In genomic region chr1:105170979-105171378, GRCm38 (mm10) we compare ENCODE assay signal across 27 mouse cellular contexts.
DNase-seq lines count a peak whose midpoint lies in the region; ATAC-seq and TF ChIP-seq lines count a peak whose summit lies in the region.
"Had no signal": no experiment of that assay in that cellular context is flagged by ENCODE, and none has a peak within 500 bp of the region (broad histone marks: within the 10 kb centered on the region; RNA-seq: fewer than 3 reads in every experiment).

No protein-coding gene starts in this region.

- H3K9ac ChIP-seq in hindbrain, postnatal 0 days (replicated peaks; ENCODE audit: low read length) = no peak overlapping the region
- H3K9ac ChIP-seq: embryonic facial prominence, embryonic 12.5 days; forebrain, postnatal 0 days; heart, embryonic 15.5 days; hindbrain, embryonic 15.5 days; midbrain, embryonic 15.5 days; neural tube, embryonic 13.5 days; stomach, embryonic 15.5 days had no signal

- peak; percentile 86 to 88 for ATAC-seq in hematopoietic stem cell, adult 5-6 weeks (replicated peaks in 1 of 2; ENCODE audit: insufficient read depth in 1 of 2, low FRiP score in 2 of 2, low TSS enrichment in 1 of 2, low read depth in 1 of 2, poor library complexity in 2 of 2, severe bottlenecking in 2 of 2)
- no peak for ATAC-seq in hindbrain, postnatal 0 days
- ATAC-seq: CD4-positive, CD25-positive, alpha-beta regulatory T cell, adult 4 months; forebrain, postnatal 0 days; midbrain, embryonic 15.5 days had no signal

- no peaks in the 10 kb centered on the region for H3K27me3 ChIP-seq in small intestine, adult 2 months (ENCODE audit: control insufficient read depth, insufficient read depth, low read length)
- no peaks in the 10 kb centered on the region for H3K27me3 ChIP-seq in hindbrain, postnatal 0 days (ENCODE audit: insufficient read depth, low read length)
- H3K27me3 ChIP-seq: embryonic facial prominence, embryonic 12.5 days; heart, embryonic 15.5 days; hindbrain, embryonic 15.5 days; midbrain, embryonic 15.5 days; neural tube, embryonic 13.5 days; stomach, embryonic 15.5 days had no signal

- peak; percentile 8 to 19 for DNase-seq in B cell, adult 2 months
- peak; percentile 89 for DNase-seq in MEL-GATA-1-ER (ENCODE audit: extremely low read depth, low read depth)
- no peak for DNase-seq in urinary bladder, postnatal 25 days (ENCODE audit: low spot score)
- no peak for DNase-seq in gastrocnemius, postnatal 36 days
- DNase-seq in hindbrain, postnatal 0 days (ENCODE audit: low spot score) = no peak
- DNase-seq: adrenal gland, adult 8-10 months; cerebellum, adult 11 months; cerebellum, adult 9-11 months; forebrain, postnatal 0 days; gastrocnemius, postnatal 14 days; heart, adult 2 months; heart, postnatal 4 days; kidney, adult 9 months; kidney, postnatal 25 days; lung, postnatal 10 days had no signal

- TF ChIP-seq CTCF in small intestine, adult 2 months (IDR thresholded peaks at IDR 0.05; ENCODE audit: extremely low read depth, insufficient read length, insufficient replicate concordance, low read depth, low read length) = no peak
- TF ChIP-seq CTCF in hindbrain, postnatal 0 days (IDR thresholded peaks at IDR 0.05; ENCODE audit: low read depth) = no peak

- no peak overlapping the region for H3K4me3 ChIP-seq in small intestine, adult 2 months (ENCODE audit: low read depth, low read length)
- H3K4me3 ChIP-seq in hindbrain, postnatal 0 days (ENCODE audit: low read length) = no peak overlapping the region
- H3K4me3 ChIP-seq: embryonic facial prominence, embryonic 12.5 days; heart, adult 2 months; heart, embryonic 15.5 days; hindbrain, embryonic 15.5 days; layer of hippocampus, adult 2 months; limb, embryonic 10.5 days; midbrain, embryonic 15.5 days; myocyte; neural tube, embryonic 13.5 days; stomach, embryonic 15.5 days had no signal

- peaks cover 18% of the 10 kb centered on the region for H3K4me1 ChIP-seq in small intestine, adult 2 months (ENCODE audit: control insufficient read depth, insufficient read depth, insufficient read length, low read length)
- H3K4me1 ChIP-seq in hindbrain, postnatal 0 days (ENCODE audit: insufficient read depth, low read length) = no peaks in the 10 kb centered on the region
- H3K4me1 ChIP-seq: embryonic facial prominence, embryonic 12.5 days; hindbrain, embryonic 15.5 days; midbrain, embryonic 15.5 days; neural tube, embryonic 13.5 days; stomach, embryonic 15.5 days had no signal

- 76% methylated on average over 1 of the region's 1 CpGs for WGBS in small intestine, adult 2 months
- 80% methylated on average over 1 of the region's 1 CpGs for WGBS in hindbrain, postnatal 0 days

- intact Hi-C loops in gastrocnemius, postnatal 36 days (cut with DNase I) = no loop called here

- H3K36me3 ChIP-seq in small intestine, adult 2 months (ENCODE audit: control insufficient read depth, insufficient read depth, low read length) = no peaks in the 10 kb centered on the region
- H3K36me3 ChIP-seq in hindbrain, postnatal 0 days (ENCODE audit: insufficient read depth, low read length) = no peaks in the 10 kb centered on the region
- H3K36me3 ChIP-seq: embryonic facial prominence, embryonic 12.5 days; heart, embryonic 15.5 days; hindbrain, embryonic 15.5 days; limb, embryonic 10.5 days; midbrain, embryonic 15.5 days; neural tube, embryonic 13.5 days; stomach, embryonic 15.5 days had no signal

- H3K4me2 ChIP-seq in hindbrain, postnatal 0 days (ENCODE audit: low read depth, low read length) = no peak overlapping the region
- H3K4me2 ChIP-seq: embryonic facial prominence, embryonic 12.5 days; heart, embryonic 15.5 days; hindbrain, embryonic 15.5 days; midbrain, embryonic 15.5 days; neural tube, embryonic 13.5 days; stomach, embryonic 15.5 days had no signal

- no peak for TF ChIP-seq POLR2A in small intestine, adult 2 months (IDR thresholded peaks at IDR 0.05; ENCODE audit: low read depth, low read length)

- H3K27ac ChIP-seq in small intestine, adult 2 months (ENCODE audit: insufficient read depth, low read depth, low read length) = peak overlapping the region; percentile 22; the same call in 1 of the 2 replicates
- H3K27ac ChIP-seq in hindbrain, postnatal 0 days = no peak overlapping the region
- H3K27ac ChIP-seq: embryonic facial prominence, embryonic 12.5 days; heart, adult 2 months; heart, embryonic 15.5 days; hindbrain, embryonic 15.5 days; layer of hippocampus, adult 2 months; limb, embryonic 10.5 days; midbrain, embryonic 15.5 days; neural tube, embryonic 13.5 days; stomach, embryonic 15.5 days had no signal

- H3K9me3 ChIP-seq in hindbrain, postnatal 0 days (ENCODE audit: low read length) = no peaks in the 10 kb centered on the region
- H3K9me3 ChIP-seq: embryonic facial prominence, embryonic 12.5 days; heart, embryonic 15.5 days; hindbrain, embryonic 15.5 days; limb, embryonic 10.5 days; midbrain, embryonic 15.5 days; neural tube, embryonic 13.5 days; stomach, embryonic 15.5 days had no signal

Comparison
In these comparisons a context has a peak if more than half of its experiments do, and no peak if none do; other contexts are left out.
1. DNase-seq: peak in B cell, adult 2 months (2 of 2) and MEL-GATA-1-ER (single experiment); none in urinary bladder, postnatal 25 days (single experiment), gastrocnemius, postnatal 36 days (0 of 2) and hindbrain, postnatal 0 days (single experiment).